Mouse (Mus musculus): ENCODE results near the gene Spin1.

Spin1 gene

DNA sequence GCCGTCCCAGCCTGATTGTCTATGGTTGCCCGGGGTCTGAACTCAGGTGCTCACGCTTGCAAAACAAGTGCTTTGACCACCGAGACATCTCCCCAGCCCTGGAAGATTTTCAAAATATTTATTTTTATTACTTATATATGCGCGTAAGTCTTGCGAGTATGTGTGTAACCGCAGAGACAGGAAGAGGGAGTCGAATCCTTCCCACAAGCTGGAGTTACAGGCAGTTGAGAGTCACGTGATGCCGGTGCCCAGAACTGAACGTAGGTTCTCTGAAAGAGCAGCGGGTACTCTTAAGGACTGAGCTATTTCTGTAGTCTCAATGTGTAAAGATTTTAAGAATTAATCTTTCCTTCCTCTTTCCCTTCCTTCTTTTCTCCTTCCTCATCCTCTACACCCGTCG lies 93.2 kb downstream of the Spin1 start:
- no peak for DNase-seq (ENCODE audit: low spot score in 2 of 2)

DNA sequence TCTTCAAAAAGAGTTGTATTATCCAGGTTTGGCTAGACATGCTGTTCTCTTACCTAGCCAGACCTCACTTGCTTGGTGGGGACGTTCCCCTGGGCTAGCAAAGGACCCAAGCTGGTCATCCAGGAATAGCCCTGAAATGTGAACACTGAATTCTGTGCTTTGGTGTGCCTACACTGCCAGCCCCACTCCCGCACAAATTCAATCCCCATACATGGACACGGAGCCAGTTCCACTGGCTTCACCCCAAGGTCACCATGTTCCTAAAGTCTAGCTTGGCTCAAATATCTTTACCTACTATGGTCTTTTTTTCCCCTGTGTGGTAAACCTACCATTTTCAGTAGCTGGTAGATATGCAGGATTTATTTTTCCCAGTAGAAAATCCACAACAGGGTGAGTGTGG lies 97.0 kb downstream of the Spin1 start:
- no peak for DNase-seq (ENCODE audit: low spot score in 2 of 2)

DNA sequence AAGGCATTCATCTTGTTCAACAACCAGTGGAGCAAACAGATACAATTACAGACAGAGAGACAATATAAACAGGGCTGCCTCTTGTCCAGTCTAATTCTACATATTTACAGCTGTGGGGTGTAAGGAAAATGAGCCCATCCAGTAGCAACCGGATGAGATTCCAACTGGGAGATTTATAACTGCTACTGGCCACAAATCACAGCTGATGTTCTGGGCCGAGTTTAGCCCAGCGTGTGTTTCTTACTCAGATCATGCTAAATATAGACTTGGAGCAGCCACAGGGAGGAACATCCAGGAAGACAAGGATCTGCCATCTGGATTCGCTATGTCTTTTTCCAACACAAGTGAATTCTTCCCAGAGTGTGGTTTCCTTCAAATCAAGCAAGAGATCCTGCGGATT lies 97.5 kb downstream of the Spin1 start:
- peak; percentile 15 to 28 for DNase-seq (ENCODE audit: low spot score in 2 of 2)

Measured in frontal cortex, postnatal 14 days (tissue).